Mouse (Mus musculus): ENCODE results near the gene Aasdh. TPM values are rescaled to one million over a fixed set of nuclear protein-coding genes. Genes with fewer than 3 reads are reported as not detected.

The Aasdh gene
- polyA plus RNA-seq, 1 experiment = 9.8 TPM

- 93% methylated on average over 9 of the region's 9 CpGs for WGBS
- no peak overlapping the region for H3K27ac ChIP-seq (ENCODE audit: insufficient read depth, low read length)
- H3K4me1 ChIP-seq (ENCODE audit: control insufficient read depth, insufficient read depth, insufficient read length) = no peaks in the 10 kb centered on the region
- H3K4me3 ChIP-seq (ENCODE audit: extremely low read depth, insufficient read depth, insufficient read length) = no peak overlapping the region
- no peaks in the 10 kb centered on the region for H3K27me3 ChIP-seq (ENCODE audit: control insufficient read depth, insufficient read depth, low read length)
- no peaks in the 10 kb centered on the region for H3K36me3 ChIP-seq (ENCODE audit: control insufficient read depth, insufficient read depth, low read length)
- DNase-seq (ENCODE audit: low read depth in 1 of 2, low spot score in 2 of 2) = no peak
- TF ChIP-seq POLR2A (IDR thresholded peaks at IDR 0.05; ENCODE audit: low read depth, low read length) = no peak
- TF ChIP-seq CTCF (IDR thresholded peaks at IDR 0.05; ENCODE audit: extremely low read depth, insufficient read depth, insufficient read length, insufficient replicate concordance) = no peak
These were observed 61.4 kb downstream of the Aasdh start for GRCm38 (mm10) chr5:76843851-76844419.

- Histone ChIP-seq H3K4me1 (ENCODE audit: control insufficient read depth, insufficient read depth, insufficient read length) (no peaks in the 10 kb centered on the region), H3K27ac (ENCODE audit: insufficient read depth, low read length) (no peak overlapping the region), H3K4me3 (ENCODE audit: extremely low read depth, insufficient read depth, insufficient read length) (no peak overlapping the region), H3K36me3 (ENCODE audit: control insufficient read depth, insufficient read depth, low read length) (no peaks in the 10 kb centered on the region), H3K27me3 (ENCODE audit: control insufficient read depth, insufficient read depth, low read length) (no peaks in the 10 kb centered on the region)
- peak in 1 of 2 experiments; percentile 47 for DNase-seq (ENCODE audit: low read depth in 1 of 2, low spot score in 2 of 2)
- TF ChIP-seq CTCF (IDR thresholded peaks at IDR 0.05; ENCODE audit: extremely low read depth, insufficient read depth, insufficient read length, insufficient replicate concordance) = peak; percentile 62; the same call in 1 of the 2 replicates
- TF ChIP-seq POLR2A (IDR thresholded peaks at IDR 0.05; ENCODE audit: low read depth, low read length) = no peak
- WGBS = 17% methylated on average over 4 of the region's 4 CpGs
These were observed 61.9 kb downstream of the Aasdh start for GRCm38 (mm10) chr5:76843448-76843847.

- 92% methylated on average over 2 of the region's 2 CpGs for WGBS
These were observed 63.5 kb downstream of the Aasdh start for GRCm38 (mm10) chr5:76841859-76842258.

GRCm38 (mm10) chr5:76839786-76840185 is 65.5 kb downstream of the Aasdh start:
- H3K27ac ChIP-seq (ENCODE audit: insufficient read depth, low read length) = no peak overlapping the region
- no peak for DNase-seq (ENCODE audit: low read depth in 1 of 2, low spot score in 2 of 2)

More at GRCm38 (mm10) chr5:76841859-76842258, 63.5 kb downstream of the Aasdh start:
- Histone ChIP-seq H3K4me1 (ENCODE audit: control insufficient read depth, insufficient read depth, insufficient read length) (no peaks in the 10 kb centered on the region), H3K36me3 (ENCODE audit: control insufficient read depth, insufficient read depth, low read length) (no peaks in the 10 kb centered on the region), H3K27me3 (ENCODE audit: control insufficient read depth, insufficient read depth, low read length) (no peaks in the 10 kb centered on the region), H3K4me3 (ENCODE audit: extremely low read depth, insufficient read depth, insufficient read length) (no peak overlapping the region), H3K27ac (ENCODE audit: insufficient read depth, low read length) (no peak overlapping the region)
- DNase-seq (ENCODE audit: low read depth in 1 of 2, low spot score in 2 of 2) = no peak
- no peak for TF ChIP-seq CTCF (IDR thresholded peaks at IDR 0.05; ENCODE audit: extremely low read depth, insufficient read depth, insufficient read length, insufficient replicate concordance)
- no peak for TF ChIP-seq POLR2A (IDR thresholded peaks at IDR 0.05; ENCODE audit: low read depth, low read length)

GRCm38 (mm10) chr5:76837018-76837417 is 68.3 kb downstream of the Aasdh start:
- no peak overlapping the region for H3K27ac ChIP-seq (ENCODE audit: insufficient read depth, low read length)
- no peak overlapping the region for H3K4me3 ChIP-seq (ENCODE audit: extremely low read depth, insufficient read depth, insufficient read length)
- no peaks in the 10 kb centered on the region for H3K4me1 ChIP-seq (ENCODE audit: control insufficient read depth, insufficient read depth, insufficient read length)
- DNase-seq (ENCODE audit: low read depth in 1 of 2, low spot score in 2 of 2) = no peak
- TF ChIP-seq POLR2A (IDR thresholded peaks at IDR 0.05; ENCODE audit: low read depth, low read length) (no peak), CTCF (IDR thresholded peaks at IDR 0.05; ENCODE audit: extremely low read depth, insufficient read depth, insufficient read length, insufficient replicate concordance) (no peak)
- 87% methylated on average over 5 of the region's 5 CpGs for WGBS
- H3K27me3 ChIP-seq (ENCODE audit: control insufficient read depth, insufficient read depth, low read length) = no peaks in the 10 kb centered on the region
- no peaks in the 10 kb centered on the region for H3K36me3 ChIP-seq (ENCODE audit: control insufficient read depth, insufficient read depth, low read length)

More at GRCm38 (mm10) chr5:76839786-76840185, 65.5 kb downstream of the Aasdh start:
- TF ChIP-seq CTCF (IDR thresholded peaks at IDR 0.05; ENCODE audit: extremely low read depth, insufficient read depth, insufficient read length, insufficient replicate concordance) = no peak
- no peak for TF ChIP-seq POLR2A (IDR thresholded peaks at IDR 0.05; ENCODE audit: low read depth, low read length)
- Histone ChIP-seq H3K4me3 (ENCODE audit: extremely low read depth, insufficient read depth, insufficient read length) (no peak overlapping the region), H3K27me3 (ENCODE audit: control insufficient read depth, insufficient read depth, low read length) (no peaks in the 10 kb centered on the region), H3K4me1 (ENCODE audit: control insufficient read depth, insufficient read depth, insufficient read length) (no peaks in the 10 kb centered on the region), H3K36me3 (ENCODE audit: control insufficient read depth, insufficient read depth, low read length) (no peaks in the 10 kb centered on the region)
- WGBS = 72% methylated on average over 6 of the region's 6 CpGs

GRCm38 (mm10) chr5:76832529-76833210 is 72.6 kb downstream of the Aasdh start:
- H3K27me3 ChIP-seq (ENCODE audit: control insufficient read depth, insufficient read depth, low read length) = no peaks in the 10 kb centered on the region
- no peaks in the 10 kb centered on the region for H3K4me1 ChIP-seq (ENCODE audit: control insufficient read depth, insufficient read depth, insufficient read length)

More at GRCm38 (mm10) chr5:76832529-76833210, 72.6 kb downstream of the Aasdh start:
- TF ChIP-seq CTCF (IDR thresholded peaks at IDR 0.05; ENCODE audit: extremely low read depth, insufficient read depth, insufficient read length, insufficient replicate concordance) (no peak), POLR2A (IDR thresholded peaks at IDR 0.05; ENCODE audit: low read depth, low read length) (no peak)
- H3K36me3 ChIP-seq (ENCODE audit: control insufficient read depth, insufficient read depth, low read length) = no peaks in the 10 kb centered on the region
- WGBS = 55% methylated on average over 17 of the region's 17 CpGs
- no peak overlapping the region for H3K27ac ChIP-seq (ENCODE audit: insufficient read depth, low read length)
- no peak for DNase-seq (ENCODE audit: low read depth in 1 of 2, low spot score in 2 of 2)
- no peak overlapping the region for H3K4me3 ChIP-seq (ENCODE audit: extremely low read depth, insufficient read depth, insufficient read length)
